Mouse (Mus musculus): Measurements from ENCODE around the gene Mpzl2.

Mpzl2 gene

GRCm38 (mm10) chr9:45039499-45039898 is at the start of gene Mpzl2:
TSS of gene Mpzl2 (plus strand) at chr9:45039799.
- DNase-seq (ENCODE audit: low spot score) = no peak

DNA sequence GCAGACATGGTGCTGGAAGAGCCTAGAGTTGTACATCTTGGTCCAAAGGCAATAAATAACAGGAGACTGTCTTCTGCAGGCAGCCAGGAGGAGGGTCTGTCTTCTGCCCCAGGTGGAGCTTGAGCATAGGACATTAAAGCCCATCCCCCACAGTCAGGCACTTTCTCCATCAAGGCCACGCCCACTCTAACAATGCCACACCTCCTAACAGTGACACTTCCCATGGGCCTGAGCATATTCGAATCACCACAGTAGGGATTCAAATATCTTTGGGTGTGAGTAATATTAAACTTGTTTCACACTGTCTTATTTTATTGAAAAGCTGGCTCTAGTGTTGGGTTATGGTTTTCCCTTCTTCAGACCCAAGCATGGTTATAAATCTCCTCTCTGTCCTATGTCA is 47.8 kb upstream of the Mpzl2 start:
- no peak for DNase-seq (ENCODE audit: low spot score)

DNA sequence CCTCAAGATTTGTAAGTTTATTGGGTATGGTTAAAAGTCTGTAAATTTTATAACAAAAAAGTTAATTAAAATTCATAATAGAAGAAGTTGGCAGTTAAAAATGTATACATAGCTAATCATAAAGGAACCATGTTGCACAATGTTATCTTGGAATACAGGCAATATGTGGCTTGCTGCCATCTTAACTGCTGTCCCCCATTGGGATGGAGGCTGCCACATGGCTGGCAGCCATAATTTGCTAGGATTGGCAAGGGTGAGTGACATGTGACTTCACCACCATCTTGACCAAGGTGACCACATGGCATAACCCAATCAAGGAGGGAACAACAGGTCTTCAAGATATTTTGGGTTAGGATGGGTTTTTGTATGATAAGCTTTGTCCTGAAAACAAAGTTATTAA is 47.3 kb upstream of the Mpzl2 start:
- DNase-seq (ENCODE audit: low spot score) = no peak

DNA sequence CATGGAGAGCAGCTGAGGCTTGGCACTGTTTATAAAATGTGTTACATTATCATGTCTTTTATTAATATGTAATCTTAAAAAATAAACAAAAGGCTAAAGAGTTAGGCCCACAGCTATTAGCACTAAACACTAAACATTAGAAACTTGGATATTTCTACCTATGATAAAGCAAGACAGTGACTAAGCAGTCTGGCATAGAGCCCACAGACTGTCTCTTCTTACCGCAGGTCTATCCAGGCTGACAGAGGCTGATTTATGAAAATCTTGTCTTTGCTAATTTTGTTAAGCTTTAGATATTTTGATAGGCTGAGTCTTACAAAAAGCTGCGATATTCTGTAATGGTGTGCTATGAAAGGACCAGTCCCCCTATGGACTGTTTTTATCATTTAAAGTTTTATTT is 46.3 kb upstream of the Mpzl2 start:
- no peak for DNase-seq (ENCODE audit: low spot score)

DNA sequence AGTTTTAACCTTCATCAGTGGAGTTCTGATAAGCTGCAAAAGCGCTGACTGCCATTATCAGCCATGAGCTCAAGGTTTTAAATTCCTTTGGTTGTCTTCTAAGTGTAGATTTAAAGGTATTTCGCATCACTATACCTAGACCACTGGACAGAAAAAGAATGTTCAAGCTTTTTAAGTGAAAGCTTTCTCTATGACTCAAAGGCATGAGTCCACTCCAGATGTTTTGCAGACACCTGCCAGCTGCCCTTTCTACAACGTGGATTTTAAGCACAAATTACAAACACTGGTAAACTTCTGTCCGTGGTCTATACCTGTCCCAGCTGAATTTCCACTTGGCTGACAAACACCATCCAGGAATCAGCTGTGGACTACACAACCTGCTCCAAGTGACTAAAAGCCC is 44.6 kb upstream of the Mpzl2 start:
- DNase-seq (ENCODE audit: low spot score) = no peak

DNA sequence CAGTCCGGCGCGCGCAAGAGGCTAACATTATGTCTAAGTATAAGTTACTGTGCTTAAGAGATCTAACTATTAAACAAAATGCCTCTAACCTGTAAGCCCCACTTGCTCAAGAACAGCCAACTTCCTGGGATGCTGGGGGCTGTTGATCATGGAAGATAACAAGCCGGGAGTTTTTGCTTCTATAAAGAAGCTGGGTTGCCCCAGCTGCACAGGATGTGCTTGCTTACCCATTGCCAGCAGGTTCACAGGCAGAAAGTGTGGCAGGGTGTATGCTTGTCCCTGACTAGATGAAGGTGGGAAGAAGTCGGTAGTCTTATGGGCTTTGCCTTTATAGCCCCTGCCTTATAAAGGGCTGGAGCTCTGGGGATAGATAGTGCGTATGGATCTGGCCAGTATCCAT is 43.0 kb upstream of the Mpzl2 start:
- DNase-seq (ENCODE audit: low spot score) = no peak

GRCm38 (mm10) chr9:44998138-44998537 is 41.5 kb upstream of the Mpzl2 start:
- DNase-seq (ENCODE audit: low spot score) = no peak

- no peak for DNase-seq (ENCODE audit: low spot score)
These were observed 40.4 kb upstream of the Mpzl2 start for GRCm38 (mm10) chr9:44999171-44999570.

DNA sequence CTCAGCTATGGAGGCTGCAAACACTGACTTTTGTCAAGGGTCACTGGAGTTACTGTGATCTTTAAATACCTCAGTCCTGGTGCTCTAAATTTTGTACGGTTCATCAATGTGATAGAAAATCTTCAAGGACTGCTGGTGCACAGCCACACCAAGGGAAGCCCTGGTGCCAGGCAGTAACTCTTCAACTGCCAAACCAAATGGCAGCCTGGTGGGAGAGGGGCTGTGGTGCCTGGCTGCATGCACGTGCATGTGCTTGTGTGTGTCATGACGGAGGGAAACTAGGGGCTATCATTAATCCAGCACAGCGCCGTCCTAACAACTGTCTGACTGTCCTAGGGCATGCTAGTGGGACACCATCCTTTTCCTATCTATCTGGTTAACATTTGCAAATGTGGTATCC is 39.8 kb upstream of the Mpzl2 start:
- DNase-seq (ENCODE audit: low spot score) = no peak

- no peak for DNase-seq (ENCODE audit: low spot score)
These were observed 39.4 kb upstream of the Mpzl2 start for GRCm38 (mm10) chr9:45000249-45000648.

DNA sequence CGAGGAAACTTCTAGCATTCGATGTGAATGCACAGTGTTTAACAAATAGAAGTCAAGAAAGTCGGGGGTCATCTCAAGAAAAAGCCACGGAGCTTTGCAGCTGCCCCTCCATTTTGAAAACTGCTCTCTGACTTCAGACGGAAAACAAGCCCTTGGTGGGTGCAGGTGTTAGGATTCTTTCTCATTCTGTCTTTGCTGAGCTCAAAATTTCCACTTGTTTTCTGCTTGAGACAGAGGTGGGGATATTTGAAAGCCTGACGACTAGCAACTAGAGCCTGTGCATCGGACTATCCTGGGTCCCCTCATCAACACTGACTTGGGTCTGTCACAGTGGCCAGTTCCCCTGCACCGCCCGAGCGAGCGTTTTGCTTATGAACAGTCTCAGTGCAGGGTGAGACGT is 32.2 kb upstream of the Mpzl2 start:
- DNase-seq (ENCODE audit: low spot score) = no peak

GRCm38 (mm10) chr9:45008342-45008741 is 31.3 kb upstream of the Mpzl2 start:
- no peak for DNase-seq (ENCODE audit: low spot score)

GRCm38 (mm10) chr9:45009180-45010078 is 30.2 kb upstream of the Mpzl2 start, which contains the start of gene Cd3e:
TSS of gene Cd3e (minus strand) at chr9:45009627.
- DNase-seq (ENCODE audit: low spot score) = no peak

- no peak for DNase-seq (ENCODE audit: low spot score)
These were observed 29.1 kb upstream of the Mpzl2 start for GRCm38 (mm10) chr9:45010461-45010860.

- DNase-seq (ENCODE audit: low spot score) = no peak
These were observed 28.3 kb upstream of the Mpzl2 start for GRCm38 (mm10) chr9:45011291-45011690.

DNA sequence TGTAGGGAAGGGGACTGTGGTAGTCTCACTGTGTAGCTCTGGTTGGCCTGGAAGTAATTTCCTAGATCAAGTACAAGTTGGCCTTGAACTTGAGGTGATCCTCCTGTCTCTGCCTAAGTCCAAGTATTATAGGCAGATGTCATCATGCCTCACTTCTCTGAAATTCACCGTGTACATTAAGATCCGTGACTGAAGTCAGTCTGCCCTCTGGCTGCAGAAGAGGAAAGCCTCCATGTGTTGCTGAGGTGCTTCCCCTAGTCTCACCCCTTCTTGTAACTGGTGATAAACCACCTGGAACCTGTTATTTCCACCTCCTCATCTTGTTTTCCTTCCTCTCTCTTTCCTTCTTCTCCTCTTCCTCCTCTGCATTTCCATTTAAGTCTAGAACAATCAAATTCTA is 24.7 kb upstream of the Mpzl2 start:
- no peak for DNase-seq (ENCODE audit: low spot score)

DNA sequence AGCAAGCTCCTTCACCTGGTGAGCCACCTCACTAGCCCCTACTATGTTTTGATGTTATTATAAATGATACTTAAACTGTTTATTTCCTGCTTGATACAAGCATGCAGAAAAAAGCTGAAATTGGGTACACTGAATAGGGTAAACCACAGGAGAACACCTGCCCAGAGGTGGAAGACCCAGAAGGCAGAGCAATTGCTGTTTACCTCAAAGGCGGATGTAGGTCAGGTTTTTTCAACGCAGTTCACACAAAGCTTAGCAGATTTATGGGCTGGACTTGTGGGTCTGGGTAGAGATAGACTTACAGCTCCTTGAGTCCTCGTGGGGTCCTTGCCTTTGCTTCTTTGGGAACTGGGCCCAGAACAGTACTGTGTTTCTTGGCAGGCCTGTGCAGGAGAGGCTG is 23.8 kb upstream of the Mpzl2 start:
- DNase-seq (ENCODE audit: low spot score) = no peak

GRCm38 (mm10) chr9:45018031-45018430 is 21.6 kb upstream of the Mpzl2 start:
- DNase-seq (ENCODE audit: low spot score) = no peak

DNA sequence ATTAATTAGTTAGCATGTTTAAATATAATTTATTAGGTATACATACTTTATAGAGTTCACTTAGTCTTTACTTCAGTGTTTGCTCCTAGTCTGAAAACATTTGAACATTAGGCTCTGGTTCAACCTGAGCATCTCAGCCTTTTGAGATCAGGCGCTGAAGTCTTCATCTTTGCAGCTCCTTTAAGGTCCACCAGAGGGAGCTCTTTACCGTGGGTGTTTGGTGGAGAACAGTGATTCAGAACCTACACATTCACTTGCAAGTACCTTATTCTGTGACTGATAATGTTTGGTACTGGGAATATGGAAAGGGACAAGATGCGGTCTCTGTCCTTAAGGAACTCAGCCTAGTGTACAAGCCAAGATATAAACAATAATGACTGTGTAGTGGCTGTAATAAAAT is 16.8 kb upstream of the Mpzl2 start:
- peak; percentile 36 for DNase-seq (ENCODE audit: low spot score)

- DNase-seq (ENCODE audit: low spot score) = no peak
These were observed 16.0 kb upstream of the Mpzl2 start for GRCm38 (mm10) chr9:45023638-45024037.

DNA sequence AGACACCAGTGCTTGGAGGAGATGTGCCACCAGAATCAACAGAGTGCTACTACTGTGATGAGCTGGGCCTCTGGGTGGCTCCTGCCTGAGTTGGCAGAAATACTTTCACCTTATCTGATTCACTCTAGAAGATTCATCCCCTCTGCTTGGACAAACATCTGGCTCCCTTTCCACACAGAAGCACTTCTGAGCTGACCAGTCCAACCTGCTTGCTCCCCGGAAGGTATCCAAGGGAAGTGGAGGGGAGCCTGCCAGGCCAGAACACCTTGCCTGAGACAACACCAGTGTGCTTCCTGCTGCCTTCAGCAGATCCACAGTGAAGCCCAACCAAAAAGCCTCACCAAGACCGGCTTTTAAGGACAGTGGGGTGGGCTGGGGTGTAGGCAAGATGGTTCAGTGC is 15.4 kb upstream of the Mpzl2 start:
- DNase-seq (ENCODE audit: low spot score) = no peak

DNA sequence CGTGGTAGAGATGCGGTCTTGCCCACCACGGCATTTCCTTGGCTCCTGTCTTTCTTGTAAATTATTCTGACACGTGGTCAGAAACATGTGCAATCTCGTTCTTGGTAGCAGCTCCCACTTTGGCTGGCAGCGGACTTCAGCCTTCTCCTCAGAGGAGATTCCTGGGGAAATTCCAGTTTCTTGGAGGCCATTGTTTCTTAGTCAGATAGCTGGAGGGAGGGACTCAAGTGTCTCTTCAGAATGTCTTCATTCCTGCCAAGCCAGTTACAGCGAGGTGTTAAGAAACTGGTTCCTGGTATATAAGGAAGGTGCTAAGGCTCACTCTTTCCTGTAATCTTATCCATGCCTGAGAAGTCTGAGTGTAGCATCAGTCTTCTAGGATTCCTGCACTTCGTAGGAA is 12.2 kb upstream of the Mpzl2 start:
- no peak for DNase-seq (ENCODE audit: low spot score)

- no peak for DNase-seq (ENCODE audit: low spot score)
These were observed 9.3 kb upstream of the Mpzl2 start for GRCm38 (mm10) chr9:45030341-45030740.

DNA sequence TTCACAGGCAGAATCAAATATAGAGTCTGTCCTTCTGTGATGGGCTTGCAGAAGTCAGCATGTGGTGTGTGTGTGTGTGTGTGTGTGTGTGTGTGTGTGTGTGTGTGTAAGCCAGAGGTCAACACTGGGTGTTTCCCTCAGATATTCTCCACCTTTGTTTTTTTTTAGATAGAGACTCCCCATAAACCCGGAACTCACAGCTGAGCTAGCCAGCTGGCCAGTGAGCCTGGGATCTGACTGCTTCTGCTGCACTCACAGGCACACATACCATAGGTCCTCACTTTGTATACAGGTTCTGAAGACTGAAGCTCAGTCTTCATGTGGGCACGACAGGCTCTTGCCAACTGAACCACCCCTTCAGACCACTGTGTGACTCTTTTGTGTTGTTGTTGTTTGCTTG is 7.3 kb upstream of the Mpzl2 start:
- no peak for DNase-seq (ENCODE audit: low spot score)

Measured in layer of hippocampus, adult 9-10 months (tissue).